Mouse (Mus musculus): ENCODE data around the gene Grhl3.

The Grhl3 gene

GRCm38 (mm10) chr4:135493691-135494520, 79.5 kb downstream of the Grhl3 start:
- DNase-seq (ENCODE audit: low spot score): no peak

DNA sequence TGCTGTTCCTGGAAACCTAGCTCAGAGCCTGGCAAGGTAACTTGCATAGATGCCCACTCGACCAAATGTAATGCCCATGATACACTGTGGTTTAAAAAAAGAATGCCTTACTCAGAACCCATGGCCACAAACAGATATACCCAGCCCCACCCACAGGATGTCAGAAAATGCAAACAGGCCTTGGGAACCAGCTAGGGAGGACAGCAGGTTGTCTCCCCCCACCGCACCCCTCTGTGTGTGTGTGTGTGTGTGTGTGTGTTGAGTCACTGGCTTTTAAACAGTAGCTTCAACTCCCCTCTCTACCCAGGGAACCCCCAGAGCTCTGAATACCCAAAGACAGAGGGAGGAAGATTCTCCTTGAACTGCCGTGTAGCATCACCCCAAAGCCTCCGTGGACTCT, 80.2 kb downstream of the Grhl3 start:
- no peak for DNase-seq (ENCODE audit: low spot score)
